In genomic region chr3:55266091-55266490, GRCm38 (mm10) we compare ENCODE assay signal across 30 mouse cellular contexts. TPM values are rescaled to one million over a fixed set of nuclear protein-coding genes. Genes with fewer than 3 reads are reported as not detected.
"Had no signal": no experiment of that assay in that cellular context is flagged by ENCODE, and none has a peak within 500 bp of the region (broad histone marks: within the 10 kb centered on the region; RNA-seq: fewer than 3 reads in every experiment).

No protein-coding gene starts in this region.

- H3K27me3 ChIP-seq: embryonic facial prominence, embryonic 12.5 days; embryonic facial prominence, embryonic 13.5 days; embryonic facial prominence, embryonic 15.5 days; forebrain, embryonic 12.5 days; forebrain, embryonic 13.5 days; forebrain, embryonic 15.5 days had no signal

- DNase-seq: cerebellum, adult 2 months; cerebellum, adult 8-10 months; cerebellum, adult 9-10 months; cerebellum, adult 9-11 months; cerebellum, postnatal 10 days; cerebellum, postnatal 14 days; cerebellum, postnatal 25 days; cerebellum, postnatal 36 days; embryo, embryonic 11 days; forebrain, postnatal 0 days; gastrocnemius, adult 2 months; gastrocnemius, postnatal 10 days; gastrocnemius, postnatal 14 days; gastrocnemius, postnatal 25 days; gastrocnemius, postnatal 36 days; heart, adult 18-20 months; heart, adult 2 months had no signal

- H3K4me1 ChIP-seq: embryonic facial prominence, embryonic 12.5 days had no signal

- H3K9ac ChIP-seq: embryonic facial prominence, embryonic 12.5 days; embryonic facial prominence, embryonic 13.5 days; embryonic facial prominence, embryonic 15.5 days; forebrain, embryonic 12.5 days; forebrain, embryonic 13.5 days; forebrain, embryonic 15.5 days; forebrain, postnatal 0 days had no signal

- ATAC-seq: forebrain, embryonic 13.5 days; forebrain, embryonic 14.5 days; forebrain, embryonic 15.5 days; forebrain, embryonic 16.5 days; forebrain, postnatal 0 days had no signal

- H3K4me2 ChIP-seq: embryonic facial prominence, embryonic 12.5 days; embryonic facial prominence, embryonic 13.5 days; embryonic facial prominence, embryonic 15.5 days; forebrain, embryonic 12.5 days; forebrain, embryonic 13.5 days; forebrain, embryonic 15.5 days had no signal

- H3K27ac ChIP-seq: embryonic facial prominence, embryonic 10.5 days; embryonic facial prominence, embryonic 12.5 days; embryonic facial prominence, embryonic 13.5 days; embryonic facial prominence, embryonic 15.5 days; forebrain, embryonic 10.5 days; forebrain, embryonic 12.5 days; forebrain, embryonic 13.5 days; forebrain, embryonic 15.5 days; gastrocnemius, adult 2 months; heart, adult 2 months had no signal

- H3K4me3 ChIP-seq: embryonic facial prominence, embryonic 10.5 days; embryonic facial prominence, embryonic 12.5 days; embryonic facial prominence, embryonic 13.5 days; embryonic facial prominence, embryonic 15.5 days; erythroblast, embryonic 14.5 days; forebrain, embryonic 10.5 days; forebrain, embryonic 12.5 days; forebrain, embryonic 13.5 days; forebrain, embryonic 15.5 days; gastrocnemius, adult 2 months; heart, adult 2 months had no signal

- H3K36me3 ChIP-seq: embryonic facial prominence, embryonic 10.5 days; embryonic facial prominence, embryonic 12.5 days; embryonic facial prominence, embryonic 13.5 days; embryonic facial prominence, embryonic 15.5 days had no signal

- H3K9me3 ChIP-seq: embryonic facial prominence, embryonic 10.5 days; embryonic facial prominence, embryonic 12.5 days; embryonic facial prominence, embryonic 13.5 days; embryonic facial prominence, embryonic 15.5 days; forebrain, embryonic 10.5 days; forebrain, embryonic 12.5 days; forebrain, embryonic 13.5 days; forebrain, embryonic 15.5 days had no signal

RNA-seq across cellular contexts. Expression of gene Dclk1, which starts 23.9 kb away (rescaled TPM):
- total RNA-seq: common myeloid progenitor, adult 5-6 weeks; granulocyte monocyte progenitor cell, adult 5-6 weeks had no signal
- polyA plus RNA-seq: erythroblast, embryonic 14.5 days had no signal
